Mouse (Mus musculus): ENCODE data around the gene Fdps. TPM values are rescaled to one million over a fixed set of nuclear protein-coding genes. Genes with fewer than 3 reads are reported as not detected.
"Not testable (repeated sequence)": the region's sequence is repeated elsewhere in the genome, so short reads cannot be mapped to it uniquely, and the experiment has no call there.

Gene Fdps
- polyA plus RNA-seq, 1 experiment from 2014 or later: 247 TPM

GRCm38 (mm10) chr3:89084654-89085190 lies 17.0 kb downstream of the Fdps start:
- no peak overlapping the region for H3K4me2 ChIP-seq (replicated peaks; ENCODE audit: low read depth, low read length)
- no peaks in the 10 kb centered on the region for H3K9me3 ChIP-seq (ENCODE audit: control insufficient read depth, low read depth, low read length)
- H3K36me3 ChIP-seq (ENCODE audit: control insufficient read depth, insufficient read depth, low read length): peaks cover under 1% of the 10 kb centered on the region; the same call in 1 of the 2 replicates
- no peak overlapping the region for H3K9ac ChIP-seq (replicated peaks; ENCODE audit: low read depth, low read length)
- 82% methylated on average over 12 of the region's 12 CpGs for WGBS
- H3K4me3 ChIP-seq (ENCODE audit: low read depth, low read length): no peak overlapping the region
- no peak for ATAC-seq (ENCODE audit: insufficient number of reproducible peaks, insufficient read depth, low FRiP score, low read depth)
- H3K27ac ChIP-seq (ENCODE audit: low read length): no peak overlapping the region
- H3K4me1 ChIP-seq (ENCODE audit: control insufficient read depth, insufficient read depth, low read length): peaks cover 9% of the 10 kb centered on the region; the same call in 1 of the 2 replicates
- no peaks in the 10 kb centered on the region for H3K27me3 ChIP-seq (ENCODE audit: control insufficient read depth, insufficient read depth, low read length)

GRCm38 (mm10) chr3:89084133-89084532 lies 17.6 kb downstream of the Fdps start:
- H3K27ac ChIP-seq (ENCODE audit: low read length): no peak overlapping the region
- 77% methylated on average over 2 of the region's 2 CpGs for WGBS
- no peaks in the 10 kb centered on the region for H3K27me3 ChIP-seq (ENCODE audit: control insufficient read depth, insufficient read depth, low read length)
- H3K4me1 ChIP-seq (ENCODE audit: control insufficient read depth, insufficient read depth, low read length): peaks cover 9% of the 10 kb centered on the region; the same call in 1 of the 2 replicates
- H3K36me3 ChIP-seq (ENCODE audit: control insufficient read depth, insufficient read depth, low read length): peaks cover 6% of the 10 kb centered on the region; the same call in 1 of the 2 replicates
- no peak overlapping the region for H3K9ac ChIP-seq (replicated peaks; ENCODE audit: low read depth, low read length)
- no peak overlapping the region for H3K4me2 ChIP-seq (replicated peaks; ENCODE audit: low read depth, low read length)
- H3K4me3 ChIP-seq (ENCODE audit: low read depth, low read length): no peak overlapping the region
- ATAC-seq (ENCODE audit: insufficient number of reproducible peaks, insufficient read depth, low FRiP score, low read depth): no peak
- no peaks in the 10 kb centered on the region for H3K9me3 ChIP-seq (ENCODE audit: control insufficient read depth, low read depth, low read length)

- H3K27ac ChIP-seq (ENCODE audit: low read length); ATAC-seq (ENCODE audit: insufficient number of reproducible peaks, insufficient read depth, low FRiP score, low read depth); H3K4me3 ChIP-seq (ENCODE audit: low read depth, low read length); H3K4me1 ChIP-seq (ENCODE audit: control insufficient read depth, insufficient read depth, low read length); H3K4me2 ChIP-seq (replicated peaks; ENCODE audit: low read depth, low read length); H3K9me3 ChIP-seq (ENCODE audit: control insufficient read depth, low read depth, low read length); H3K9ac ChIP-seq (replicated peaks; ENCODE audit: low read depth, low read length); H3K27me3 ChIP-seq (ENCODE audit: control insufficient read depth, insufficient read depth, low read length): not testable (repeated sequence)
- H3K36me3 ChIP-seq (ENCODE audit: control insufficient read depth, insufficient read depth, low read length): peaks cover 13% of the 10 kb centered on the region; the same call in 1 of the 2 replicates
These were observed 19.5 kb downstream of the Fdps start for GRCm38 (mm10) chr3:89082287-89082686.

- Histone ChIP-seq H3K9ac (replicated peaks; ENCODE audit: low read depth, low read length) (no peak overlapping the region), H3K4me3 (ENCODE audit: low read depth, low read length) (no peak overlapping the region), H3K27me3 (ENCODE audit: control insufficient read depth, insufficient read depth, low read length) (no peaks in the 10 kb centered on the region), H3K9me3 (ENCODE audit: control insufficient read depth, low read depth, low read length) (no peaks in the 10 kb centered on the region), H3K4me1 (ENCODE audit: control insufficient read depth, insufficient read depth, low read length) (no peaks in the 10 kb centered on the region), H3K27ac (ENCODE audit: low read length) (no peak overlapping the region), H3K4me2 (replicated peaks; ENCODE audit: low read depth, low read length) (no peak overlapping the region), H3K36me3 (ENCODE audit: control insufficient read depth, insufficient read depth, low read length) (peaks cover 57% of the 10 kb centered on the region)
- WGBS: 90% methylated on average over 9 of the region's 9 CpGs
- no peak for ATAC-seq (ENCODE audit: insufficient number of reproducible peaks, insufficient read depth, low FRiP score, low read depth)
These were observed 24.4 kb downstream of the Fdps start for GRCm38 (mm10) chr3:89077383-89077782.

GRCm38 (mm10) chr3:89067265-89067664 lies 34.5 kb downstream of the Fdps start:
- H3K4me1 ChIP-seq (ENCODE audit: control insufficient read depth, insufficient read depth, low read length): no peaks in the 10 kb centered on the region
- no peak overlapping the region for H3K9ac ChIP-seq (replicated peaks; ENCODE audit: low read depth, low read length)
- no peaks in the 10 kb centered on the region for H3K27me3 ChIP-seq (ENCODE audit: control insufficient read depth, insufficient read depth, low read length)
- H3K36me3 ChIP-seq (ENCODE audit: control insufficient read depth, insufficient read depth, low read length): peaks cover 89% of the 10 kb centered on the region
- no peak overlapping the region for H3K4me2 ChIP-seq (replicated peaks; ENCODE audit: low read depth, low read length)
- H3K27ac ChIP-seq (ENCODE audit: low read length): no peak overlapping the region
- ATAC-seq (ENCODE audit: insufficient number of reproducible peaks, insufficient read depth, low FRiP score, low read depth): no peak
- no peaks in the 10 kb centered on the region for H3K9me3 ChIP-seq (ENCODE audit: control insufficient read depth, low read depth, low read length)
- H3K4me3 ChIP-seq (ENCODE audit: low read depth, low read length): no peak overlapping the region

GRCm38 (mm10) chr3:89061696-89062095 lies 40.1 kb downstream of the Fdps start:
- no peaks in the 10 kb centered on the region for H3K9me3 ChIP-seq (ENCODE audit: control insufficient read depth, low read depth, low read length)
- no peaks in the 10 kb centered on the region for H3K4me1 ChIP-seq (ENCODE audit: control insufficient read depth, insufficient read depth, low read length)
- no peak overlapping the region for H3K4me2 ChIP-seq (replicated peaks; ENCODE audit: low read depth, low read length)
- no peak overlapping the region for H3K4me3 ChIP-seq (ENCODE audit: low read depth, low read length)
- H3K27me3 ChIP-seq (ENCODE audit: control insufficient read depth, insufficient read depth, low read length): no peaks in the 10 kb centered on the region
- no peak for ATAC-seq (ENCODE audit: insufficient number of reproducible peaks, insufficient read depth, low FRiP score, low read depth)
- WGBS: 83% methylated on average over 3 of the region's 3 CpGs
- peaks cover 82% of the 10 kb centered on the region for H3K36me3 ChIP-seq (ENCODE audit: control insufficient read depth, insufficient read depth, low read length)
- H3K9ac ChIP-seq (replicated peaks; ENCODE audit: low read depth, low read length): no peak overlapping the region
- H3K27ac ChIP-seq (ENCODE audit: low read length): no peak overlapping the region

GRCm38 (mm10) chr3:89058783-89059182 lies 43.0 kb downstream of the Fdps start:
- Histone ChIP-seq H3K4me3 (ENCODE audit: low read depth, low read length) (no peak overlapping the region), H3K27me3 (ENCODE audit: control insufficient read depth, insufficient read depth, low read length) (no peaks in the 10 kb centered on the region), H3K27ac (ENCODE audit: low read length) (no peak overlapping the region), H3K4me1 (ENCODE audit: control insufficient read depth, insufficient read depth, low read length) (no peaks in the 10 kb centered on the region), H3K9ac (replicated peaks; ENCODE audit: low read depth, low read length) (no peak overlapping the region), H3K4me2 (replicated peaks; ENCODE audit: low read depth, low read length) (no peak overlapping the region), H3K9me3 (ENCODE audit: control insufficient read depth, low read depth, low read length) (no peaks in the 10 kb centered on the region), H3K36me3 (ENCODE audit: control insufficient read depth, insufficient read depth, low read length) (peaks cover 73% of the 10 kb centered on the region)
- WGBS: 92% methylated on average over 3 of the region's 3 CpGs
- no peak for ATAC-seq (ENCODE audit: insufficient number of reproducible peaks, insufficient read depth, low FRiP score, low read depth)

GRCm38 (mm10) chr3:89058361-89058760 lies 43.4 kb downstream of the Fdps start:
- 95% methylated on average over 9 of the region's 9 CpGs for WGBS
- Histone ChIP-seq H3K4me2 (replicated peaks; ENCODE audit: low read depth, low read length) (no peak overlapping the region), H3K9ac (replicated peaks; ENCODE audit: low read depth, low read length) (no peak overlapping the region), H3K36me3 (ENCODE audit: control insufficient read depth, insufficient read depth, low read length) (peaks cover 71% of the 10 kb centered on the region), H3K4me3 (ENCODE audit: low read depth, low read length) (no peak overlapping the region), H3K27me3 (ENCODE audit: control insufficient read depth, insufficient read depth, low read length) (no peaks in the 10 kb centered on the region), H3K4me1 (ENCODE audit: control insufficient read depth, insufficient read depth, low read length) (no peaks in the 10 kb centered on the region), H3K9me3 (ENCODE audit: control insufficient read depth, low read depth, low read length) (no peaks in the 10 kb centered on the region), H3K27ac (ENCODE audit: low read length) (no peak overlapping the region)
- ATAC-seq (ENCODE audit: insufficient number of reproducible peaks, insufficient read depth, low FRiP score, low read depth): no peak

Data from stomach, embryonic 14.5 days (tissue).